Mouse (Mus musculus) CD4-positive helper T cell, adult 2 months (primary cell): Measurements from ENCODE around the gene Zc3h12d.

Source experiments
- DNase-seq: peaks from one replicate; pipeline ENCODE4 v3.0.0-alpha.2; 2012; ENCODE audit warnings: low read depth, missing footprints, low spot score

The Zc3h12d gene

DNA sequence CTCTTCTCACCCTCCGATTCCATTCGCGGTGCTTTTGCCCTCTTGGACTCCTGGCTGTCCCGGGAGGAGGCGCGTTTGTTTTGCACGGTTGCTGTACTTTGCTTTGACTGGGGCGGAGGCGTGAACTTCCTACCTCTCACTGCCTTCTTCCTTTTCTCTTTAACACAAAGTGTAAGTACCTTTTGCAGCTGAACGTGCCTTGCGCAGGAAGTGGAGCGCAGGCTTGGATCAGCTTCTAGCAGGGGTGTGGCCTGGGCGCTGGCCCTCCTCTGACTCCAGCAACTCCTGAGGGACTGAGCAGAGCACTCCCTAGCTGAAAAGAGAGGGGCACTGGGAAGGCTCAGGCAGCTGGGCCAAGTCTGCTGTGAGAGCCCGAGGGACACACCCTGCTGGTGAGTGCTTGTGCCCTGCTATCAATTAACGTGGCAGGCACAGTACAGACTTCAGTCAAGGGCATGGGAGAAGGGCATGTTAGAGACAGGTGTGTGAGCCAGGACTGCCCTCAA is at the start of gene Zc3h12d:
Zc3h12d (plus strand) TSS at position 300 of the 506 bp plus-strand sequence.
- DNase-seq, result peak; percentile 83

DNA sequence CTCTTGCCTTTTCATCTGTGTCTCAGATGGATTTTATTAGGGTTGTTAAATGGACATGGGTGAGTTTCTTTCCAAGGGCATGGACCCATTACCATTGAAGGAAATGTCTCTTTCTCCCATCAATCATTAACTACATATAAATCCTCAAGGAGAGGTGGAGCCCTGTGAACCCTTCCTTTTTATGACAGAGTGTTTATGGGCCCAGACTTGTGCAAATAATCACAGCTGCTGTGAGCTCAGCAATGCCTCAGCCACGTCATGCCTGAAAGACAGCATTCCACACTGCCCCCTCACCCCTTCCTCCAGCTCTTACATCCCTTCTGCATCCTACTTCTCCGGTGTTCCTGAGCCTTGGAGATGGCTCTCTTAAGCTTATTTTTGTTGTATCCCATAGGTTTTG is 45.0 kb upstream of the Zc3h12d start:
- no peak for DNase-seq

GRCm38 (mm10) chr10:7792254-7792750 is 40.0 kb upstream of the Zc3h12d start:
- DNase-seq, result no peak

DNA sequence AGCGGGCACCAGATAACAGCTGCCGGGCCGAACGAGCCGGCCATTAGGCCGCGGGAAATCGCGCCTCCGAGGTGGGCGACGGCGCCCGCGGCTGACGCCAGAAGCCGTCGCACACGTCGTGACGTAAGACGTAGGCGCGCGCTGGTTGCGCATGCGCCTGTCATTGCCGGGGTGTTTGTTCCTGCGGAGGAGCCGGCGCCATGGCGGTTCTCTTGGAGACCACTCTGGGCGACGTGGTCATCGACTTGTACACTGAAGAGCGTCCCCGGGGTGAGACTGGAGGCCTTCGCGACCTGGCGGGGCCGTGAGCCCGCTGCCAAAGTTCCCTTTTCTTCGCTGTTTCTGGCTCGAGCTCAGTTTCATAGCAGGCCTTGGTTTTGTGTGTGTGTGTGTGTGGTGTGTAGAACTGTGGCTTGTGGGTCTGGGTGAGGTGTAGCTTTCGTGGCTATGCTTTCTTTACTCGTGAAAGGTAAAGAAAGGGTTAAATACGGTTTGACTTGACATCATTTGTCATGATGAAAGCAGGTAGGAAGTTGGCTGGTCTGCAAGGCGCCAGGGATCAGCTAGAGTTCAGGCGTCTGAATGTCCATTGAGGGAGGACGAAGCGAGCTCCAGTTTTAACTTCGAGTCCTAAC is 39.4 kb upstream of the Zc3h12d start, which contains the start of the genes Ginm1 and Ppil4:
Ginm1 (minus strand) TSS at position 74 of the 635 bp plus-strand sequence.
Ppil4 (plus strand) TSS at position 141 of the 635 bp plus-strand sequence.
- DNase-seq, result peak; percentile 95

GRCm38 (mm10) chr10:7801258-7801657 is 31.0 kb upstream of the Zc3h12d start:
- no peak for DNase-seq

DNA sequence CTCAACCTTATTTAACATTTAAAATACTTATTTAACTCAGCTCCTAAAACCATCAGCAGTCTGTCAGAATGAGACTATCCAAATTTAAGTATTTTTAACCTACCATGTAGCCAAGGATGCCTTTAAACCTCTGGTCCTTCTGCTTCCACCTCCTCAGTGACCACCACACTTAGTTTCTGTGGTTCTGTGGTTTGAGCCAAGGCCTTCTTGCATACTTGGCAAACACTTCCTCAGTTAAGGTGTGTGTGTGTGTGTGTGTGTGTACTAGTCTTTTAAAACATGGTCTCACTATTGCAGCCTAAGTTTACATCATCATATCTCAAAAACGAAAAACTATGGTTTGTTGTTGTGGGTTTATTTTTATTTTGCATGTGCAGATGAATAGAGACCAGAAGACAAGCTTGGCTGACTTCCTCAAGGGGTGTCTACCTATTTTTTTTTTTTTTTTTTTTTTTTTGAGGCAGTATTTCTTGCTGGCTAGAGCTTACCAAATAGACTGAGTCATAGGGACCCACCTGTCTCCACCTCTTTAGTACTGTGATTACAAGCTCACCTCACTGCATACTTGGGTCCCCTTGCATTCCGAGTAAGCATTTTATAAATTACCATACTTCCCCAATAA is 29.6 kb upstream of the Zc3h12d start:
- no peak for DNase-seq

- peak; percentile 76 for DNase-seq
These were observed 22.3 kb upstream of the Zc3h12d start for GRCm38 (mm10) chr10:7809937-7810336.

DNA sequence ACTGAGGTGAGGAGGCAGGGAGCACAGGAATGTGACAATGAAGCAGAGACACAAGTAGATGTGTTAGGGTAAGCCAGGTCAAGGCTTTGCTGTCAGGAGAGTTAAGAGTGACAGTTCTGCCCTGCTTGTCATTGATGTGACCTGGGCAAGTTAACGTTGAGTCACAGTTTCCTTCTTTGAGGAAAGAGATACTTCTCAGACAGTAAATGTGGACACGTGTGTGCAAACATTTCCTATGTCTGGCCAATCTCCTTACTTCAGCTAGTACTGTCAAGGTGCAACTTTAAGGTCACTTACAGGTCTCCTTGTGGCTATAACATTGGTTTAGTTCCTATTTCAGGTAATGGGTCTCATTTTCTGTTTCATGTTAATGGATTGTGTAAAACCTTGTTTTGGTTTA is 15.8 kb upstream of the Zc3h12d start:
- DNase-seq, result peak; percentile 38

DNA sequence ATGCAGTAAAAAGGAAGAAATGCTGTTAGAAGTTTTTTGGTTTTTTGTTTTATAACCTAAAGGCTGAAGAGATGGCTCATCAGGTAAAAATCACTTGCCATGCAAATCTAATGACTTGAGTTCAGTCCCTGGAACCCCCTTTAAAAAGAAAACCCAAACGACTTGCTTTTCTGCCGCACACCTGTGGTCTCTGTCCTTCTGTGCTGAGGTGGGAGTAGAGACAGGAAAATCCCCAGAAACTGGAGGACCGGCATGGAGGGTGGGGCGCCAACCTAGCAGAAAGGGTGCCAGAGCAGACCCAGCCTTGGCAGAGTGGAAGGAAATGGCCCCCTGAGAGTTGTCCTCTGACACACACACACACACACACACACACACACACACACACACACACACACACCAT is 13.6 kb upstream of the Zc3h12d start:
- peak; percentile 20 for DNase-seq

- DNase-seq, result no peak
These were observed 13.1 kb upstream of the Zc3h12d start for GRCm38 (mm10) chr10:7819156-7819555.

DNA sequence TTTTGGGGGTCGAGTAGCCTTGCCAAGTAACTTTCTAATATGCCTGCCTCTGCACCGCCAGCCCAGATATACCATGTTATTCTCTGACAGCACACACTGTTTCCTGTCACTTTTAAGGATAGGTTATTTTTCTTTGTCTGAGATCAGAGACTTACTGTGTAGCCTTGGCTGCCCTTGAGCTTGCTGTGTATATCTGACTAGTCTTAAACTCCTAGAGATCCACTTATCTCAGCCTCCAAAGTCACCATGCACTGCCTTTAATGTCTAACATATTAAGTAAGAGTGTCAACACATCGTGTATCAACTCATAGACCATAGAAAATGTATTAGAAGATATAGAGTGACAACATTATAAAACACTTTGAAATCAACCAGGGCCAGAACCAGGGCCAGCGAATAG is 12.7 kb upstream of the Zc3h12d start:
- peak; percentile 32 for DNase-seq

DNA sequence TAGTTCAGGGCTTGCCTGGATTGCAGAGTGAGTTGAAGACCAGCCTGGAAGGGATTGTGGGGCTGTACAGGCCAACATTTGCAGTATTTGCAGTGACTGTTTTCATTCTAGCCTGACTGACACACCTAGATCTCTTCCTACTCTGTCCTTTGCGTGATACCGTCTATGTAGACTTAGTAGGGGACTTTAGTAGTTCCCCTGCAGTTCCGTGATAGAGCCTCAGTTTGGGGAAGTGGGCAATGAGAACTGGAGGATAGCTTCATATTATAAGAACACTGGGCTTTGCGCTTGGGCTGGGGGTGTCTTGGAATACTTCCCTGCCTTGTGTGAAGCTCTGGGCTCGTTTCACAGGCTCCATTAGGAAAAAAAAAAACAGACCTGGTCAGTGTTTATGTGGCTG is 12.1 kb upstream of the Zc3h12d start:
- DNase-seq, result no peak

DNA sequence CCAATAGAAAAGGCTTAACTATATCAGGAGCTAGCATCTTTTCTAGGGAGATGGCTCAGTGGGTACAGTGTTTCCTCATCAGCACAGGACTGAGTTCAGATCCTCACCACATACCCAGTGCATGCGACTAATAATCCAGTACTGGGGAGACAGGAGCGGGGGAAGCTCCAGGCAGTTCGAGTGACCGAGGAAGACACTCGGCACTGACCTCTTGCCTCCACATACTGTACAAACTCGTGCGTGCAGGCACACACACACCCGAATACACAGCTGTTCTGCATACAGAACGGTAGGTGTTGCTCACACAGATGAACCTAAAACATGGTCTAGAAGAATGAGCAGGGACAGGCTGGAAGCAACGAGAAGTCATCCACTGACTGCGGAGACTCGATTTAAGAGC is 10.3 kb upstream of the Zc3h12d start:
- no peak for DNase-seq

DNA sequence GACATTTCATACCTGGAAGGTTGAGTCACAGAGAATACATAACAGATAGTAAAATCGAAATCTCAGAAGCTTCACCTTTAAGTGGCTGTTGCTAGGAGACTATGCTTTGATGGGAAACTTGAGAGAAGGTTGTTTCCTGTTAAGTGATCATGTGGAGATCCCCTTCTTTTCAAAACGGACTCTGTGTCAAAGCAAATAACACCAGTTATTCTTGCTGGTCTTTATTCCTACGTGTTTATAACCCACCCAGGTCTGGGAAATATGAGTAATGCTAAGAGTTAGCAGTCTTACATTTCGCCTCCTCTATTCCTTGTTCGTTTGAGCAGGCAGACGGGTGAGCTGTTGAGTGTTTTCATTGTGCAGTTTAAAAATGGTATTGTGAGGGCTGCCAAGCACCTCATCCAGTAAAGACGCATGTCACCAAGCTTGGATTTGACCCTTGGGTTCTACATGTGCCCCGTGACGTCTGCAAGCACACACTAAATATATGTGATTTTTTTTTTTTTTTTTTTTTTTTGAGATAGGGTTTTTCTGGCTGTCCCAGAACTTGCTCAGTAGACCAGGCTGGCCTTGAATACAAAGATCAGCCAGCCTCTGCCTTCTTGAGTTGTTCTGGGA is 7.5 kb upstream of the Zc3h12d start:
- DNase-seq, result peak; percentile 91

- DNase-seq, result no peak
These were observed 7.0 kb upstream of the Zc3h12d start for GRCm38 (mm10) chr10:7825281-7825665.

DNA sequence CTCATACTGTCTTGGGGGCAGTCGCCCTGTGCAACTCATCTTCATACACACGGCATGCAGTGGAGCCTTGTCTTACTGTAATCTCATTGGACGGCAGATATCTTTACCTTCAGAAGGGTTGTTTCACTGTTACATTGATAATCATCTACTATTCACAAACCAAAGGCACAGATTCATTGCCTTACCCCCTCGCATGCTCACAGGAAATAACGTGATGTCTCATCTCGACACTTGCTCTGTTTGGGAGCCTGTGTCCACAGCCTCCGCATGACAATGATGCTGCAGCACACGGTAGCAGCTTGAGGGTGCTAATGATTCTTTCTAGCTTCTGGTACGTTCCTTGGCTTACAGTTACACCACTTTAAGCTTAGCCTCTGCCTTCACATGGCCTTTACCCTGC is 6.2 kb upstream of the Zc3h12d start:
- DNase-seq, result peak; percentile 79

DNA sequence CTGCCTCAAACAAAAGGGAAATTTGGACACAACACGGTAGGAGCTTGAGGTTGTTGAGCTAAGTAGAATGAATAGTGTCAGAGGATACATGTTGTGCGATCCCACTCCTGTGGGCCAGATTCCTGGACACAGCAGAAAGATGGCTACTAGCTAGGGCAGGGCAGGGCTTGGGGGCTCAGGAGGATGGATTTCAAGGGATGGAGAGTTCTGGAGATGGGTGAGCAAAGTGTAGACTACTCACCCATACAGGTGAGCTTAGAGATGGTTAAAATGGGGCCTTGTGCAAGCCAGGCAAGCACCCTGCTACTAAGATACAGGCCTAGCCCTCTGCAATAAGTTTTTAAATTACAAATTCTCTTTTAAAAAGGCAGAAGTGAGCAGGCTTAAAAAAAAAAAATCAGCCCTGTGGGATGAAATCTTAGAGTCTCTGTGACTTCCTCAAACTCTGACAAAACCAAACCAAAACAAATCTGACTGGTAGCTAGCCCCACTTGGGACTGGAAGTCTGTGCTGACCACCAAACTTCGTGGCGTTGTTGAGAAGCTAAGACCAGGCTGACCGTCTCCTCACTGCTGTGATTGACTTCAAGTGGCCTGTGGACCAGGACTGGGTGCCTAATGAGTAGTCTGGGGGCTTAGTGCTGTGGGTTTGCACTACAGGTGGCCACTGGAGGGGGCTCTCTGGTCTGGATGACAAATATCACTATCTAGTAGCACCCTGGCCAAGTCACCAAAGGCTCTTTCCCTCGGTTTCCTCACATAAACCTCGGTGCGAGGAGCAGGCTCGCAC is 1.3 kb downstream of the Zc3h12d start:
- DNase-seq, result peak; percentile 36

- peak; percentile 58 for DNase-seq
These were observed 2.5 kb downstream of the Zc3h12d start for GRCm38 (mm10) chr10:7834671-7835225.

- no peak for DNase-seq
These were observed 4.6 kb downstream of the Zc3h12d start for GRCm38 (mm10) chr10:7836902-7837301.

GRCm38 (mm10) chr10:7837446-7837845 is 5.2 kb downstream of the Zc3h12d start:
- no peak for DNase-seq

DNA sequence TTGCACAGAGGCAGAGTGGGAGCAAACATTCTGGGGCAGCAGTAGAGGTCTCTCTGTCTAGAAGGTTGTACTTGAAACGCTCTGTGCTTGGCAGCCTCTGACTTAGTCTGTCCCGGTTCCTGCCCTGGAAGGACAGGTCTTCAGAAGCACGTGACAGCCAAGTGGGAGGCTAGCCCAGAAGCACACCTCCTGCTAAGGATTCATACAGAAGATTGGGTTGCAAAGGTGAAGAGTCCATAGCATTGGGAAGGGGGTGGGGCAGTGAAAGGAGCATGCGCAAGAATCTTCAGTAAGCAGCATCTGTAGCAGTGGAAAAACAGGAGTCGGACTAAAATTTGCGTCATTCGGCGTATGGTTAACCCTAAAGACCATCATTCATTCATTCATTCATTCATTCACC is 5.8 kb downstream of the Zc3h12d start:
- DNase-seq, result peak; percentile 41
